Comparison of ENCODE assay signal across 19 mouse cellular contexts in the genomic region with DNA sequence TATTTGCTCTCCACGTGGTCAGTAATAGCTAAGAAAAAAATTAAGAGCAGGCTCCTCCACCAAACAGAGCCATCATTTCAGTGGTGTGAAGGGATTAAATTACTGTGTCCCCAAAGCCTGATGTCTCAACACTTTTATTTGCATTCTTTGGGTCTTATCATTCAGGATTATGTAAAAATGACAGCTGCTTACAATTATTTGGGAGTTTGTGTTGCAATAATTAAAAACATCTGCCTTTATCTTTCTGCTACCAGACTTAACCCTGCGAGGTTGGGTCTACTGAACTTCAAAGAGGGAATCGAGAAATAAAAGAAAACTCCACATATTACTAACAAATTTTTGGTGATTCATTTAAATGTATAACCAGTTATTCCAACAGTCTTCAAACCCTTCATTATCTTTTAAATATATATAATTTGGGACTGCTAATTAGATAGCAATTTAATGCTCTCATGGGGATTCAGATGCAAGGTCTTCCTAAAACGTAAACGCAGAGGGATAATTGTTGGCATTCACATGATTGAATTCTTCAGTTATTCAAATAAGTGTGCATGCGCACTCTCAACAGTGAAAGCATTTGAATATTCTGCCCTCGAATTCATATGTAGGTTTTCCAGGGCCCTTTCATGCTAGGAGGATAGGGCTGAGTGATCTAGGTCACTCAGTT.
DNase-seq lines count a peak whose midpoint lies in the region; ATAC-seq and TF ChIP-seq lines count a peak whose summit lies in the region.
"Had no signal": no experiment of that assay in that cellular context is flagged by ENCODE, and none has a peak within 500 bp of the region (broad histone marks: within the 10 kb centered on the region; RNA-seq: fewer than 3 reads in every experiment).

No protein-coding gene starts in this region.

- 60% methylated on average over 7 of the region's 7 CpGs for WGBS in hindbrain, embryonic 13.5 days
- 68% methylated on average over 7 of the region's 7 CpGs for WGBS in hindbrain, postnatal 0 days
- WGBS in forebrain, postnatal 0 days: 39% methylated on average over 7 of the region's 7 CpGs
- 78% methylated on average over 7 of the region's 7 CpGs for WGBS in heart, embryonic 12.5 days

- H3K9ac ChIP-seq in hindbrain, embryonic 13.5 days: no peak overlapping the region
- H3K9ac ChIP-seq in hindbrain, postnatal 0 days (replicated peaks; ENCODE audit: low read length): no peak overlapping the region
- no peak overlapping the region for H3K9ac ChIP-seq in forebrain, postnatal 0 days
- no peak overlapping the region for H3K9ac ChIP-seq in heart, embryonic 12.5 days
- H3K9ac ChIP-seq: embryonic facial prominence, embryonic 13.5 days; heart, embryonic 13.5 days had no signal

- H3K27ac ChIP-seq in hindbrain, embryonic 13.5 days: peak overlapping the region; percentile 30; the same call in 1 of the 2 replicates
- no peak overlapping the region for H3K27ac ChIP-seq in hindbrain, postnatal 0 days
- no peak overlapping the region for H3K27ac ChIP-seq in forebrain, postnatal 0 days (ENCODE audit: low read depth, low read length)
- no peak overlapping the region for H3K27ac ChIP-seq in heart, embryonic 12.5 days (ENCODE audit: poor library complexity, severe bottlenecking)
- H3K27ac ChIP-seq: embryonic facial prominence, embryonic 13.5 days; gastrocnemius, adult 2 months; heart, embryonic 13.5 days had no signal

- H3K4me1 ChIP-seq in hindbrain, embryonic 13.5 days (replicated peaks): peaks cover 21% of the 10 kb centered on the region; the same call in 1 of the 2 replicates
- no peaks in the 10 kb centered on the region for H3K4me1 ChIP-seq in hindbrain, postnatal 0 days (ENCODE audit: insufficient read depth, low read length)
- H3K4me1 ChIP-seq in forebrain, postnatal 0 days (ENCODE audit: insufficient read depth): no peaks in the 10 kb centered on the region
- peaks cover 3% of the 10 kb centered on the region; the same call in 1 of the 2 replicates for H3K4me1 ChIP-seq in heart, embryonic 12.5 days (replicated peaks)

- peaks cover 7% of the 10 kb centered on the region; the same call in 1 of the 2 replicates for H3K27me3 ChIP-seq in hindbrain, embryonic 13.5 days
- H3K27me3 ChIP-seq in hindbrain, postnatal 0 days (ENCODE audit: insufficient read depth, low read length): no peaks in the 10 kb centered on the region
- H3K27me3 ChIP-seq in forebrain, postnatal 0 days (ENCODE audit: insufficient read depth, low read length): no peaks in the 10 kb centered on the region
- H3K27me3 ChIP-seq in heart, embryonic 12.5 days (replicated peaks): peaks cover 8% of the 10 kb centered on the region; the same call in 1 of the 2 replicates
- H3K27me3 ChIP-seq: embryonic facial prominence, embryonic 13.5 days had no signal

- no peaks in the 10 kb centered on the region for H3K36me3 ChIP-seq in hindbrain, embryonic 13.5 days
- H3K36me3 ChIP-seq in hindbrain, postnatal 0 days (ENCODE audit: insufficient read depth, low read length): no peaks in the 10 kb centered on the region
- H3K36me3 ChIP-seq in forebrain, postnatal 0 days (ENCODE audit: insufficient read depth): no peaks in the 10 kb centered on the region
- no peaks in the 10 kb centered on the region for H3K36me3 ChIP-seq in heart, embryonic 12.5 days
- H3K36me3 ChIP-seq: embryonic facial prominence, embryonic 13.5 days; heart, embryonic 13.5 days had no signal

- peak; percentile 28 for DNase-seq in embryo, embryonic 10.5 days (ENCODE audit: low spot score)
- no peak for DNase-seq in embryo, embryonic 10 days (ENCODE audit: low spot score)
- DNase-seq in hindbrain, postnatal 0 days (ENCODE audit: low spot score): no peak
- peak; percentile 20 for DNase-seq in brain, embryonic 18.5 days (ENCODE audit: low read depth, low spot score)
- no peak for DNase-seq in forebrain, postnatal 0 days
- no peak for DNase-seq in frontal cortex, adult 2 months (ENCODE audit: extremely low spot score in 1 of 2, low spot score in 1 of 2)
- DNase-seq: adrenal gland, postnatal 10 days; cerebellum, adult 18-20 months; cerebellum, adult 9-11 months; cerebellum, postnatal 36 days; gastrocnemius, adult 2 months; gastrocnemius, postnatal 25 days; heart, postnatal 36 days; kidney, adult 2 months had no signal

- H3K4me2 ChIP-seq in hindbrain, embryonic 13.5 days: no peak overlapping the region
- H3K4me2 ChIP-seq in hindbrain, postnatal 0 days (ENCODE audit: low read depth, low read length): no peak overlapping the region
- H3K4me2 ChIP-seq in forebrain, postnatal 0 days (ENCODE audit: low read depth): no peak overlapping the region
- H3K4me2 ChIP-seq in heart, embryonic 12.5 days: no peak overlapping the region
- H3K4me2 ChIP-seq: embryonic facial prominence, embryonic 13.5 days; heart, embryonic 13.5 days had no signal

- no peaks in the 10 kb centered on the region for H3K9me3 ChIP-seq in hindbrain, embryonic 13.5 days
- no peaks in the 10 kb centered on the region for H3K9me3 ChIP-seq in hindbrain, postnatal 0 days (ENCODE audit: low read length)
- H3K9me3 ChIP-seq in forebrain, postnatal 0 days (ENCODE audit: low read length): no peaks in the 10 kb centered on the region
- H3K9me3 ChIP-seq in heart, embryonic 12.5 days (replicated peaks): no peaks in the 10 kb centered on the region
- H3K9me3 ChIP-seq: embryonic facial prominence, embryonic 13.5 days; heart, embryonic 13.5 days had no signal

- no peak overlapping the region for H3K4me3 ChIP-seq in hindbrain, embryonic 13.5 days
- H3K4me3 ChIP-seq in hindbrain, postnatal 0 days (ENCODE audit: low read length): no peak overlapping the region
- no peak overlapping the region for H3K4me3 ChIP-seq in forebrain, postnatal 0 days (ENCODE audit: low read depth, low read length)
- H3K4me3 ChIP-seq in heart, embryonic 12.5 days: no peak overlapping the region
- H3K4me3 ChIP-seq: embryonic facial prominence, embryonic 13.5 days; gastrocnemius, adult 2 months; heart, embryonic 13.5 days had no signal

- TF ChIP-seq CTCF in hindbrain, postnatal 0 days (IDR thresholded peaks at IDR 0.05; ENCODE audit: low read depth): no peak
- TF ChIP-seq CTCF in forebrain, postnatal 0 days (IDR thresholded peaks at IDR 0.05; ENCODE audit: low read depth): no peak

- no peak for ATAC-seq in hindbrain, embryonic 13.5 days (ENCODE audit: low FRiP score)
- no peak for ATAC-seq in hindbrain, postnatal 0 days
- ATAC-seq in forebrain, postnatal 0 days: peak; percentile 36; the same call in 1 of the 2 replicates
- ATAC-seq in heart, embryonic 12.5 days (ENCODE audit: insufficient number of reproducible peaks, low FRiP score): no peak
- ATAC-seq: intestine, embryonic 16.5 days had no signal

Comparison
In these comparisons a context has a peak if more than half of its experiments do, and no peak if none do; other contexts are left out.
1. DNase-seq: peak in embryo, embryonic 10.5 days (single experiment) and brain, embryonic 18.5 days (single experiment); none in embryo, embryonic 10 days (single experiment), hindbrain, postnatal 0 days (single experiment), forebrain, postnatal 0 days (single experiment) and frontal cortex, adult 2 months (0 of 2).